Comparison of ENCODE assay signal across 8 mouse cellular contexts in genomic region chr4:148038600-148039253, GRCm38 (mm10). TPM values are rescaled to one million over a fixed set of nuclear protein-coding genes. Genes with fewer than 3 reads are reported as not detected.
DNase-seq lines count a peak whose midpoint lies in the region; ATAC-seq lines count a peak whose summit lies in the region.

Gene Clcn6 (minus strand): TSS chr4:148038821.
Gene Mthfr (plus strand): TSS chr4:148039077.

- peak within 1 kb of the TSS; percentile 92 for H3K4me2 ChIP-seq in hindbrain, embryonic 12.5 days (replicated peaks)

- H3K27me3 ChIP-seq in hindbrain, embryonic 12.5 days: no peaks in the 10 kb centered on the region

- H3K9me3 ChIP-seq in hindbrain, embryonic 12.5 days (replicated peaks): no peaks in the 10 kb centered on the region

- H3K4me1 ChIP-seq in hindbrain, embryonic 12.5 days: peaks cover 49% of the 10 kb centered on the region

- H3K4me3 ChIP-seq in hindbrain, embryonic 12.5 days: peak within 1 kb of the TSS; percentile 80

- H3K36me3 ChIP-seq in hindbrain, embryonic 12.5 days: peaks cover 24% of the 10 kb centered on the region

- ATAC-seq in hindbrain, embryonic 12.5 days (ENCODE audit: low FRiP score): peak; percentile 93

- WGBS in hindbrain, embryonic 12.5 days: under 1% methylated on average over 54 of the region's 54 CpGs

- DNase-seq in NIH3T3 (ENCODE audit: low read depth): peak; percentile 99
- peak; percentile 100 for DNase-seq in cerebellum, postnatal 10 days
- DNase-seq in frontal cortex, postnatal 10 days (ENCODE audit: low spot score in 2 of 2): peak; percentile 99 to 100
- DNase-seq in layer of hippocampus, postnatal 14 days (ENCODE audit: low spot score in 2 of 2): peak; percentile 100
- DNase-seq in lung, postnatal 14 days: peak; percentile 100
- peak; percentile 96 for DNase-seq in retina, adult 2 months (ENCODE audit: low read depth, low spot score)
- peak; percentile 98 to 100 for DNase-seq in thymus, postnatal 36 days

- H3K27ac ChIP-seq in hindbrain, embryonic 12.5 days: peak within 1 kb of the TSS; percentile 90

- H3K9ac ChIP-seq in hindbrain, embryonic 12.5 days: peak within 1 kb of the TSS; percentile 76

RNA-seq across cellular contexts. Expression of gene Clcn6, which starts in this region (rescaled TPM):
- polyA plus RNA-seq in hindbrain, embryonic 12.5 days (2016; fragmentation: Nextera tagmentation; extraction: Ambion mirVana): 27.5 and 28.7 TPM in 2 replicates
- 10 to 100 TPM; 64.2 to 65.0 TPM for total RNA-seq in layer of hippocampus, postnatal 14 days (2021)

RNA-seq across cellular contexts. Expression of gene Mthfr, which starts in this region (rescaled TPM):
- polyA plus RNA-seq in hindbrain, embryonic 12.5 days (2016; fragmentation: Nextera tagmentation; extraction: Ambion mirVana): 34.5 and 34.9 TPM in 2 replicates
- 10 to 100 TPM; 25.6 to 26.4 TPM for total RNA-seq in layer of hippocampus, postnatal 14 days (2021)

Comparison
In these comparisons a context has a peak if more than half of its experiments do, and no peak if none do; other contexts are left out.
1. Peak in every context shown above with its lines: DNase-seq, ATAC-seq, H3K4me3 ChIP-seq and H3K27ac ChIP-seq.